ENCODE assay signal across 27 mouse cellular contexts in the genomic region with DNA sequence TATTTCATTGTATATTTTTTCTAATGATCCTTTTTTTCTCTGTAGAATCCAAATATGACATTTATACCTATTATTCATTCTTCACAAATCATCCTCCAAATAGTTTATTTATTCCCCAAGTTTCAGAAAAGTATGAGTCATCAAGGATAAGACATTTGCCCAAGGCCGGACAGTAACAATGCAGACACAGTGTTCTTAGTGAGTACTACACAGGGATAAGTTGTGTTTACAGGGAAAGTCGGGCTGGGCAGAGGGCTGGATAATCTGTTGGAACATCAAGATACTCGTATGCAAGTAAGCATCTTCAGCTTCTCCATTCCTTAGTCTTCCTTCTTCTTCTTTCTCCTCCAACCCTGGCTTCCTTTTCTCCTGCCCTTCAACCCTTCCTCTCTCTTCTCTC.
"Had no signal": no experiment of that assay in that cellular context is flagged by ENCODE, and none has a peak within 500 bp of the region (broad histone marks: within the 10 kb centered on the region; RNA-seq: fewer than 3 reads in every experiment).

No protein-coding gene starts in this region.

- H3K9me3 ChIP-seq: heart, embryonic 10.5 days; hindbrain, embryonic 10.5 days; hindbrain, embryonic 12.5 days; intestine, embryonic 15.5 days; limb, embryonic 10.5 days; limb, embryonic 12.5 days; liver, embryonic 13.5 days; liver, embryonic 15.5 days had no signal

- DNase-seq: gastrocnemius, postnatal 10 days; gastrocnemius, postnatal 25 days; heart, adult 18-20 months; heart, postnatal 10 days; heart, postnatal 4 days; kidney, adult 18-20 months; kidney, adult 8-10 months; kidney, postnatal 10 days; kidney, postnatal 25 days; kidney, postnatal 4 days; liver; liver, embryonic 13.5 days had no signal

- H3K4me1 ChIP-seq: heart, embryonic 10.5 days; heart, embryonic 12.5 days; hindbrain, embryonic 10.5 days; hindbrain, embryonic 12.5 days; intestine, embryonic 15.5 days; limb, embryonic 10.5 days; limb, embryonic 12.5 days; liver, embryonic 13.5 days; liver, embryonic 15.5 days had no signal

- H3K27ac ChIP-seq: heart, embryonic 10.5 days; hindbrain, embryonic 10.5 days; hindbrain, embryonic 12.5 days; hindbrain, embryonic 14.5 days; intestine, embryonic 15.5 days; layer of hippocampus, adult 2 months; left cerebral cortex, adult 2 months; limb, embryonic 10.5 days; limb, embryonic 12.5 days; liver, embryonic 13.5 days; liver, embryonic 15.5 days had no signal

- H3K4me3 ChIP-seq: heart, embryonic 10.5 days; heart, embryonic 12.5 days; hindbrain, embryonic 10.5 days; hindbrain, embryonic 12.5 days; intestine, embryonic 15.5 days; layer of hippocampus, adult 2 months; left cerebral cortex, adult 2 months; limb, embryonic 10.5 days; limb, embryonic 12.5 days; liver, embryonic 13.5 days; liver, embryonic 15.5 days had no signal

- H3K36me3 ChIP-seq: heart, embryonic 10.5 days; heart, embryonic 12.5 days; hindbrain, embryonic 10.5 days; hindbrain, embryonic 12.5 days; intestine, embryonic 15.5 days; limb, embryonic 10.5 days; limb, embryonic 12.5 days; liver, embryonic 13.5 days; liver, embryonic 15.5 days had no signal

- H3K4me2 ChIP-seq: heart, embryonic 12.5 days; hindbrain, embryonic 12.5 days; hindbrain, embryonic 14.5 days; intestine, embryonic 15.5 days; limb, embryonic 12.5 days; liver, embryonic 11.5 days; liver, embryonic 13.5 days; liver, embryonic 15.5 days had no signal

- H3K9ac ChIP-seq: heart, embryonic 12.5 days; hindbrain, embryonic 12.5 days; hindbrain, embryonic 14.5 days; intestine, embryonic 15.5 days; limb, embryonic 12.5 days; liver, embryonic 13.5 days; liver, embryonic 15.5 days had no signal

- ATAC-seq: hindbrain, embryonic 16.5 days; inflammation-experienced regulatory T-cells, adult 6 months; intestine, embryonic 15.5 days; intestine, postnatal 0 days had no signal

- H3K27me3 ChIP-seq: heart, embryonic 12.5 days; hindbrain, embryonic 12.5 days; intestine, embryonic 15.5 days; limb, embryonic 12.5 days; liver, embryonic 13.5 days; liver, embryonic 15.5 days had no signal
